Mouse (Mus musculus): ENCODE results near the gene Prtn3.
A peak's percentile ranks its signal among the peaks of the same experiment; 100 is the strongest.

Prtn3 gene

DNA sequence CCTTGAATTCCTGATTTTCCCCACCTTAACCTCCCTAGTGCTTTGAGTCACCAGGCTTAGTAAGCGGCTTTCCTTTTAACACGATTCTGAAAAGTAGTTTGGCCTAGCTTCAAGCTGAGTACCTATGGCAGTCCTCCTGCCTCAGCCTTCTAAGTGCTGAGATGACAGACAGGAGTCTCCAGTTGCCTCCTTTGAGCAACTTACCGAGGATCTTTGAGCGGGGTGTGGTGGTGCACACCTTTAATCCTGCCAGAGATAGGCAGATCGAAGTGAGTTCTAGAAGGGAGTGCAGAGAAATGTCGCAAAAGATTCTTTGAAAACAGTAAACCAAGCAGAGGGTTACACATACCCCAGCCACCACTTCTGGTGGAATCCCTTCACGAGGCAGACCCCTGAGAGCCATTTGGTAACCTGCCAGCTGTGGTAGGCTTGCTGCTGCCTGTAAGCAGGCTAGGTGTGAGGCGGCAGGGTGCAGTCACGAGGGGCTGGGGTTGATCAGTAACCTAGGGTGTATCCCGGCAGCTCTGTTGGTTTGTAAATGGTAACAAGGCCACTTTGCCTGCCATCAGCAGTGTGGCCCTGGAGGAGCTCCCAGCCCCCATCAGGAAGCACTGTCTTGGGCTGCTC, 18.6 kb upstream of the Prtn3 start:
- peak; percentile 91 for DNase-seq

DNA sequence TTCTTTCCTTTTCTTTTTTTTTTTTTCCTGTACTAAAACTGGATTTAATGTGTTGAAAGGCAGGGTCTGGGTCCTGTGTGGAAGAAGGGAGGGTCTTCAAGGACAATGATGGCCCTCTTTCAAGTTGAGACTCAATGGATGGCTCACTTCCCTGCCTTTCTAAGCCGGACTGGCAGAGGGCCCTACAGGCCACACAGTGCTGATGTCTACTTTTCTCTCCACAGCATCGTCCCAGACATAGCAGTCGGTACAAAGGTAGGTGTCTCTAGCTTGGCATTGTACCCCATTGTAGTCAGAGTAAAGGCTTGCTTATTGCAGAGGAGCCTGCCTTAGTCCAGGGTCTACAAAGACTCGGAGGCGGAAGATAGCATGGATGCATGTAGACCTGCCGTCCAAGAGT, 18.0 kb upstream of the Prtn3 start:
- DNase-seq: no peak

GRCm38 (mm10) chr10:79856704-79857451, 17.4 kb upstream of the Prtn3 start:
- no peak for DNase-seq

- DNase-seq: peak; percentile 91
Measured at GRCm38 (mm10) chr10:79857452-79857811, 16.8 kb upstream of the Prtn3 start.

- no peak for DNase-seq
Measured at GRCm38 (mm10) chr10:79857894-79858293, 16.4 kb upstream of the Prtn3 start.

DNA sequence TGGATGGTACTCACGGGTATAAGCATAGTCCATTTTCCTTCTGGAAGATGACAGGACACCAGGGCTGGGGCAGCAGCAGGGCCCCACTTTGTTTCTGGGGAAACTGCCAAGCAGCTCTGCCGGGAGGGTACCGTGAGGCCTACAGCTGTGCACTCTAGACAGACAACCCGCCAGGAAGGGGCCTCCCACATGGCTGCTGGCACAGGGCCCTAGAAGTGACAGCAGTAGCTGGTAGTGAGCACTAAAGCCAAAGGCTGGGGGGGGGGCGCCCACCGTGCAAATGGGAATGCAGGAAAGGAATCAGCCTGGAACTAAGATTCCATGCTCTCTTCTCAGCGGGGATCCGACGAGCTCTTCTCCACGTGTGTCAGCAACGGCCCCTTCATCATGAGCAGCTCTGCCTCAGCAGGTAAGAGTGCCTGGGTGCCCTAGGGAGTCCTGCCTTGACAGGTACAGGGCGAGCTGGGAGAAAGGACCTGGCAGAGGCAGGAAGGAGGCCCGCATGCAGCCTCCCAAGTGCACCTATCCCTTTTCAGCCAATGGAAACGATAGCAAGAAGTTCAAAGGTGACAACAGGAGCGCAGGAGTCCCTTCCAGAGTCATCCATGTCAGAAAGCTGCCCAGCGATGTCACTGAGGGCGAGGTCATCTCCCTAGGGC, 15.7 kb upstream of the Prtn3 start:
- peak; percentile 88 for DNase-seq

DNA sequence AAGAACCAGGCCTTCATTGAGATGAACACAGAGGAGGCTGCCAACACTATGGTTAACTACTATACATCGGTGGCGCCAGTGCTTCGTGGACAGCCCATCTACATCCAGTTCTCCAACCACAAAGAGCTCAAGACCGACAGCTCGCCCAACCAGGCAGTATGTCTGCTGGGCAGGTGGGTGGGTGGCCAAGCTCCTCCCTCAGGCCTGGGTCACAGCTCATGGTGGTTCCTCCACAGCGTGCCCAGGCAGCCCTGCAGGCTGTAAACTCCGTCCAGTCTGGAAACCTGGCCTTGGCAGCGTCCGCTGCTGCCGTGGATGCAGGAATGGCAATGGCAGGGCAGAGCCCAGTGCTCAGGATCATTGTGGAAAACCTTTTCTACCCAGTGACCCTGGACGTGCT, 15.2 kb upstream of the Prtn3 start:
- DNase-seq: no peak

DNA sequence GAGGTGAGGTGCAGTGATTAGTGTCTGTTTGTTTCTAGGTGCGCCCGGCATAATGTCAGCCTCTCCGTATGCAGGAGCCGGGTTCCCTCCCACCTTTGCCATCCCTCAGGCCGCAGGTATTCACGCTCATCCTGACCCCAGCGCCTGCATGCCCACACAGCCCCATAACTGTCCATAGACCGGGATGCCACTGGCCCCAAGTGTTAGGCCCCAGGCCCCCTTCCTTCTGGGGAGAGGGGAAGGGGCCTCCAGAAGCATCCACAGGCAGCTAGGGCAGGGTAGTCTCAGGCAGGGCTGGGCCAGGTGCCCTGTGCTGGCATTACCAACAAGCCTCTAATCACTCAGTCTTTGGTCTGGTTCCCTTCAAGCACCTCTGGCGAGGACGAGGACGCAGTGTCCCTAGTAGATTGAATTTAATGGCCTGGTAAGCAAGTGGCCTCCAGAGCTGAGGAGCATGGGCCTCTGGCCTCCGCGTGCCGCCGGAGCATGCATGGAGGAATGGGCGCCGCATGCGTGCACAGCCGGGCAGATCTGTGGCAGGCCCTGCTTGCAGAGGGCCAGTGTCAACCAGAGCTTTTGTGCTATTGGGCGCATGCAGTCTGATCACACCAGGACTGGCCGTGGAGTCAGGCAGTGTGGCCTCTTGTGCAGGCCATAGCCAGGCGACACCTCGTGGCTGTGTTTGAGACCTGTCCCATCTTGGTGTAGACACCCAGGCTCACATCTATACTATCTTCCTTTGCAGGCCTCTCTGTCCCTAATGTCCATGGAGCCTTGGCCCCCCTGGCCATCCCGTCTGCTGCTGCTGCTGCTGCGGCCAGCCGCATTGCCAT, 14.0 kb upstream of the Prtn3 start:
- DNase-seq: no peak

- DNase-seq: peak; percentile 83
Measured at GRCm38 (mm10) chr10:79861230-79862048, 12.8 kb upstream of the Prtn3 start.

DNA sequence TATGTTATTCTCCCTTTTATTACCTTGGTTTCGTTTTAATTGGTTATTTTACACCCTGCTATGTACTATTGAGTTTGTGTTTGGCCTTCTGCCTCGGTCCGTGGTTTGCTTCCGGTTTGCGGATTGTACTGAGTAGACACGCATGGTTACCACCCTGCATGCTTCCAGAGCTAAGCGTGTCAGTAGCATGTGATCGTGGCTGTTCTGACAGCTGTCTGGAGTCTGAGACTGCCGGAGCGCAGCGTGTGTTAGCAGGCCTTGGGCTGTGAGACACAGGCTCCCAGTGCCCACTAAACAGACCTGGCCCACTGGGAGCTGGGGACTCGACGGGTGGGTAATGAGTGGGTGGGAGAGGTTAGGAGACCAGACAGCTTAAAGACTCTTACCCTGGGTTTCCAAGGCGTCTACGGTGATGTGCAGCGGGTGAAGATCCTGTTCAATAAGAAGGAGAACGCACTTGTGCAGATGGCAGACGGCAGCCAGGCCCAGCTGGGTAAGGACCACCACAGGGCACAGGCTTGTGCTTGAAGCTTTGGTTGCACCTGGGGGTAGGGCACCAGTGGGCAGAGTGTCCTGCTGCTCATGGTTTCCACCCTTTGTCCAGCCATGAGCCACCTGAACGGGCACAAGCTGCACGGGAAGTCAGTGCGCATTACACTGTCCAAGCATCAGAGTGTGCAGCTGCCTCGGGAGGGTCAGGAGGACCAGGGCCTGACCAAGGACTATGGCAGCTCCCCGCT, 12.1 kb upstream of the Prtn3 start:
- DNase-seq: no peak

DNA sequence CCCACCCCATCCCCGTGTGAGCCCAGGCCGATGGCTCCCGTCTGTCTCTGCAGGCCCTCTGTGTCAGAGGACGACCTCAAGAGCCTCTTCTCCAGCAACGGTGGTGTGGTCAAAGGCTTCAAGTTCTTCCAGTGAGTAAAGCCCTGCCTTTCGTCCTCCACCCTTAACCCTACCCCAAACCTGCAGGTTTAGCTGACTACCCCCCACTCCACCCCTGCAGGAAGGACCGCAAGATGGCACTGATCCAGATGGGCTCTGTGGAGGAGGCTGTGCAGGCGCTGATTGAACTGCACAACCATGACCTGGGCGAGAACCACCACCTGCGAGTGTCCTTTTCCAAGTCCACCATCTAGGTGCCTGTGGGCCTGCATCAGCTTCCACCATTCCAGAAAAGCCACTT, 11.4 kb upstream of the Prtn3 start:
- DNase-seq: no peak

DNA sequence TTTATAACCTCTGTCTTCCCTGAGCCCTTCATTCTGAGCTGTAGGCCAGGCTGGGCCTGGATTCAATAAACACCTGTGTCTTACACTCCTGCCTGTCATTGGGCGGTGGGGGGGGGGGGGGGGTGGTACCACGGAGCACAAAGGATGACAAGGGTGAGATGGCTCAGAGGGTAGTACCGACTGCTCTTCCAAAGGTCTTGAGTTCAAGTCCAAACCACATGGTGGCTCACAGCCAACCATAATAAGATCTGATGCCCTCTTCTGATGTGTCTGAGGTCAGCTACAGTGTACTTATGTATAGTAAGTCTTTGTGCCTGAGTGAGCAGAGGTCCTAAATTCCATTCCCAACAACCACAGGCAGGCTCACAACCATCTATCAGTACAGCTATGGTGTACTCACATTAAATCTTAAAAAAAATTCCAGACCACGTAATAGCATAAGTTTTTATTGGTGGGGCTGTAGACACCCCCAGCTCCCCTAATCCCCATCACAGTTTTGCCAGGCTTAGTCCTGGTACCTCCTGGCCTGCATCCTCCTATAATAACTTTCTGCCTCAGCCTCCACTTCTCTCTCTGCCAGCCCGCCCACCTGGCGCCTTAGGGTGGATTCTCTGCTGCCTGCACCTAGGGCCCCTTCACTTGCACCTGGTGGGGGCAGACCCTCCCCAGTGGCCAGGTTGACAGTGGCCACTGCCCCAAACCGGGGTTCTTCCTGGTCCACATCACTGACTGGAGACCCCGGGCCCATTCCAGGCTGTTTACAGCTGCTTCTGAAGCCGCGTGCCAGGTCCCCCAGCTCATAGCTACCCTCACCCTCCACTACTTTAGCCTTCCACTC, 9.7 kb upstream of the Prtn3 start:
- no peak for DNase-seq

DNA sequence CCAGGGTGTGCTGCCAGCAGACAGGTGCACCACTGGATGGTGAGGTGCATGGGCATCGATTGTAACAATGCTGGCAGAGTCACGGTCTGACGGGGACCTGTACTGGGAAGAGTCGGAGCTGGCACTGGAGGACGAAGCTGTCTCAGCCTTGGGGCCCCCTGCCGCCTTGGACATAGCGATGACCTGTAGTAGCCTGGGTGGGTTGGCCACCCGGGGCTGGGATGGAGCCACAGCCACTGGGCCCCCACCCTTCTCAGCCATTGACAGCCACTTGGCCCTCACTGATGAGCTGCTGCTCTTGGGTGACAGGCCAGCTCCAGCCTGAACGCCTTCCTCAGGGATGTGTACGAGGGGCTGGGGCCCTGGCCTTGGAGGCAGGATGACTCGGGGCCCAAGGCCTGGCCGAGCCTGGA, 9.1 kb upstream of the Prtn3 start:
- no peak for DNase-seq

- no peak for DNase-seq
Measured at GRCm38 (mm10) chr10:79865801-79866295, 8.4 kb upstream of the Prtn3 start.

DNA sequence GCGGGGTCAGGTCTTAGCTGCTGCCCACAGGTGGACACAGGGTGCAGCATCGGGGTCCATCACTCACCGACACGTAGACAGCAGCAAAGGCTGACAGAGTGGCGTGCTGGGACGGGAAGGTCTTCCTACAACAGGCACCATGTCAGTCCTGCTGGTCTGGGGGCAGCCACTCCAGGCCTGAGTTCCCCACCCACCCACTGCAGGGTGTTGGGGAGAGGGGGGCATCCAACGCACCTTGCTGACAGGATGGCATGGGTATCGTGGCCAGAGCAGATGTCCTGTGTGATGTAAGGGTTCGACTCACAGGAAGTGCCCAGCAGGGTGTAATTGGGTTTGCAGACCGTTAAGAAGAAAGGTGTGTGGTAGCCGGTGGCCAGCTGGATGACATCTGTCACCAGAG, 7.7 kb upstream of the Prtn3 start:
- no peak for DNase-seq

- no peak for DNase-seq
Measured at GRCm38 (mm10) chr10:79871845-79872244, 2.4 kb upstream of the Prtn3 start.

DNA sequence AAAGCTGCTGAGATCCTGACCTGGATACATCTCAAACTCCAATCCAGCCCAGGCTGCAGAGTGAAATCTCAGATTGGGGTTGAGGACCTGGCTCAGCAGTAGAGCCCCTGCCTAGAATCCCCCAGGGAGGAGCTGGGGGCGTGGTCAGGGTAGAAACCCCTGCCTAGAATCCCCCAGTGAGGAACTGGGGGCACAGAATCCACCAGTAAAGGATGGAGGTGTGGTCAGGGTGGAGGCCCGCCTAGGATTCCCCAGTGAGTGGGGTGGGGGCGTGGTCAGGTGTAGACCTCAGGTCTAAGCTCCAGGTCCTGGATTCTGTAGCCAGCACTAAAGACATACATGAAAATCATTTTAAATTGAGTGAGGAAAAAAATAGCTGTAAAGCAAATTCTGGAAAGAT, 1.4 kb upstream of the Prtn3 start:
- no peak for DNase-seq

GRCm38 (mm10) chr10:79873313-79873712, 963 bp upstream of the Prtn3 start:
- DNase-seq: no peak

DNA sequence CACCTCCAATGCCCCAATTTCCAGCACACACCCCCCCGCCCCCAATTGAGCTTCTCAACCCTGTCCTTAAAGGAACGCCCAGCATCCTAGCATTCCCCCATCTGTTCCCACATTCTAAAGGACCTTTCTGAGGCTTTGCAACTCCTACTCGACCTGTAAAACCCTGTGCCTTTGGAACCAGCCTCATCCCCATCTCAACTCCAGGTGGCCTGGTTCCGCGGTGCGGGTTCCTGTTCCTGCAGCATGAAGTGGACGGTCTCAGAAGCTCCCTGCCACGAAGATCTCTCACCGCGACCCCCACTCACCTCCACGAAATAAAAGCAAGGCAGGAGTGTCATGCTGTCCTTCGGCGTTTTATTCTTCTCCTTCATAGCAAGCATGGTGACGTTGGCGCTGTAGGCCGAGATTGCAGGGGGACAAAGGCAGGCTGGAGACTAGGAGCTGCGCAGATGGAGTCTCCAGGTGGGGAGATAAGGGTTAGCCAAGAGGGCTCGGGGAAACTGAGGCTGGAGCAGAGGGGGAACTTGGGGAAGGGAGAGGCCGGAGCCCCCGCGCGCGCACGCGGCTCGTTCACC, 474 bp upstream of the Prtn3 start:
- DNase-seq: no peak

- DNase-seq: peak; percentile 10
Measured at GRCm38 (mm10) chr10:79877174-79877573, 2.9 kb downstream of the Prtn3 start.

All from kidney, postnatal 14 days (tissue).